Mouse (Mus musculus): Measurements from ENCODE around the gene Klhl9. TPM values are rescaled to one million over a fixed set of nuclear protein-coding genes. Genes with fewer than 3 reads are reported as not detected.
A peak's percentile ranks its signal among the peaks of the same experiment; 100 is the strongest.

Gene Klhl9
- polyA plus RNA-seq, 1 experiment from 2014 or later, result 151 TPM

GRCm38 (mm10) chr4:88698781-88699180, 23.5 kb downstream of the Klhl9 start:
- 85% methylated on average over 5 of the region's 5 CpGs for WGBS
- DNase-seq (ENCODE audit: low spot score) (no peak), ATAC-seq (ENCODE audit: insufficient read depth, low FRiP score, low TSS enrichment) (no peak)
- no peak overlapping the region for H3K27ac ChIP-seq (ENCODE audit: low read depth, low read length)
- H3K4me2 ChIP-seq (ENCODE audit: low read depth), result no peak overlapping the region
- H3K4me3 ChIP-seq (ENCODE audit: low read depth, low read length), result no peak overlapping the region
- H3K9ac ChIP-seq (ENCODE audit: low read length), result no peak overlapping the region
- H3K27me3 ChIP-seq (ENCODE audit: control insufficient read depth, insufficient read depth, low read length), result no peaks in the 10 kb centered on the region
- H3K9me3 ChIP-seq (ENCODE audit: control insufficient read depth, low read length), result no peaks in the 10 kb centered on the region
- H3K4me1 ChIP-seq (ENCODE audit: control insufficient read depth, insufficient read depth, low read length), result no peaks in the 10 kb centered on the region
- no peaks in the 10 kb centered on the region for H3K36me3 ChIP-seq (ENCODE audit: control insufficient read depth, insufficient read depth, low read length)

DNA sequence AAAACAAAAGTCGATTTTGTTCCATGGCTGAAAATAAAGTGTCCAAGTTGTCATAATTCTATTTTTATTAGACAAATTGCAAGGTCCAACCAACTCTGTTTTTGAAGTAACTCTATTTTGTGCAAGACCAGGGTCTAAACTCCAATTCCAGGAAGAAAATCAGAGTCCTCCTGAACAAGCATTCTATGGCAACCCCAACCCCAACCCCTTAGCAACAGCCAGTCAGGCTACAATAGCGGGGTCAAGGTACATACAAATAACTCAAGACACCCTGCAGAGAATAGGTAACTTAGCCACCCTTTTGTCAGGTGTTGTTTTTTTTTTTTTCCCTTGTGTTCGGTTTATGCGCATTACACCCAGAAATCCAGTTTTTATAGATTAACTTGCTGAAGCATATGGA, 24.5 kb downstream of the Klhl9 start:
- H3K9me3 ChIP-seq (ENCODE audit: control insufficient read depth, low read length), result no peaks in the 10 kb centered on the region

GRCm38 (mm10) chr4:88697108-88697507, 25.2 kb downstream of the Klhl9 start:
- no peaks in the 10 kb centered on the region for H3K4me1 ChIP-seq (ENCODE audit: control insufficient read depth, insufficient read depth, low read length)

More for the DNA sequence above, 24.5 kb downstream of the Klhl9 start:
- Histone ChIP-seq H3K9ac (ENCODE audit: low read length) (no peak overlapping the region), H3K36me3 (ENCODE audit: control insufficient read depth, insufficient read depth, low read length) (no peaks in the 10 kb centered on the region), H3K4me2 (ENCODE audit: low read depth) (no peak overlapping the region), H3K4me3 (ENCODE audit: low read depth, low read length) (no peak overlapping the region), H3K4me1 (ENCODE audit: control insufficient read depth, insufficient read depth, low read length) (no peaks in the 10 kb centered on the region), H3K27ac (ENCODE audit: low read depth, low read length) (no peak overlapping the region), H3K27me3 (ENCODE audit: control insufficient read depth, insufficient read depth, low read length) (no peaks in the 10 kb centered on the region)
- whole genome bisulfite sequencing, result 81% methylated on average over 4 of the region's 4 CpGs
- no peak for ATAC-seq (ENCODE audit: insufficient read depth, low FRiP score, low TSS enrichment)
- DNase-seq (ENCODE audit: low spot score), result no peak

DNA sequence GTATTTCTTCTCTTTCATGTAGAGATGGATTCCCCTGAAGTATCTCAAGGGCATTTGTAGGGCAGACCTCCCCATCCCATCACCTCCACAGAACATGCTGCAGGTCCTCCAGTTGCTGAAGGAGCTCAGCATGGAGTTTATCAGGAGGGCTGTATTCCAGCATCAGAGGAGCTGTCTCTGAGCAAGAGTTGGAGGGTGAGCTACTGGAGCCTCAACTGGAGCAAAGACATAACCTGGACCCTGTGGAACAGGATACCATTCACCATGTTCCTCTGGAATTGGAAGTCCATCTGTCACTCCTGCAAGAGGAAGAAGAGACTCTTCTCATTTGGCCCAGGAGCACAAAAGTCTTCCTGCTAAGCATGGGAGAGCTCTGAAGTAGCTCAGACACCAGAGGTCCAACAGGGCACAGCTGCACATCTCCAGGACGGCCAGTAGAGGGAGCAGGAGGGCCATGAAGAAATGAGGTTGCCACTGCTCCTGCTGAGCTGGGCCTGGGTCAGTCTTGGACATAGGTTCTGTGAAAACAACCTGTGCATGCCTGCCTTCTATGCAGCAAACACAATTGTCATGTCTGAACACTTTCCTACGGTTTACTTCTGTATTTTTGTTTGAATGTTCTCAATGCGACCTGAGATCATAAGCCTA, 25.9 kb downstream of the Klhl9 start:
- Histone ChIP-seq H3K27ac (ENCODE audit: low read depth, low read length) (no peak overlapping the region), H3K9me3 (ENCODE audit: control insufficient read depth, low read length) (no peaks in the 10 kb centered on the region), H3K4me3 (ENCODE audit: low read depth, low read length) (no peak overlapping the region), H3K27me3 (ENCODE audit: control insufficient read depth, insufficient read depth, low read length) (no peaks in the 10 kb centered on the region), H3K9ac (ENCODE audit: low read length) (no peak overlapping the region), H3K4me1 (ENCODE audit: control insufficient read depth, insufficient read depth, low read length) (no peaks in the 10 kb centered on the region), H3K36me3 (ENCODE audit: control insufficient read depth, insufficient read depth, low read length) (no peaks in the 10 kb centered on the region), H3K4me2 (ENCODE audit: low read depth) (no peak overlapping the region)
- peak; percentile 76 for DNase-seq (ENCODE audit: low spot score)
- peak; percentile 71; the same call in 1 of the 2 replicates for ATAC-seq (ENCODE audit: insufficient read depth, low FRiP score, low TSS enrichment)
- WGBS, result 25% methylated on average over 3 of the region's 3 CpGs

More at GRCm38 (mm10) chr4:88697108-88697507, 25.2 kb downstream of the Klhl9 start:
- H3K4me2 ChIP-seq (ENCODE audit: low read depth), result no peak overlapping the region
- no peak for ATAC-seq (ENCODE audit: insufficient read depth, low FRiP score, low TSS enrichment)
- no peak overlapping the region for H3K9ac ChIP-seq (ENCODE audit: low read length)
- no peaks in the 10 kb centered on the region for H3K9me3 ChIP-seq (ENCODE audit: control insufficient read depth, low read length)
- no peaks in the 10 kb centered on the region for H3K36me3 ChIP-seq (ENCODE audit: control insufficient read depth, insufficient read depth, low read length)
- WGBS, result 53% methylated on average over 6 of the region's 6 CpGs
- H3K27me3 ChIP-seq (ENCODE audit: control insufficient read depth, insufficient read depth, low read length), result no peaks in the 10 kb centered on the region
- H3K4me3 ChIP-seq (ENCODE audit: low read depth, low read length), result no peak overlapping the region
- H3K27ac ChIP-seq (ENCODE audit: low read depth, low read length), result no peak overlapping the region
- no peak for DNase-seq (ENCODE audit: low spot score)

DNA sequence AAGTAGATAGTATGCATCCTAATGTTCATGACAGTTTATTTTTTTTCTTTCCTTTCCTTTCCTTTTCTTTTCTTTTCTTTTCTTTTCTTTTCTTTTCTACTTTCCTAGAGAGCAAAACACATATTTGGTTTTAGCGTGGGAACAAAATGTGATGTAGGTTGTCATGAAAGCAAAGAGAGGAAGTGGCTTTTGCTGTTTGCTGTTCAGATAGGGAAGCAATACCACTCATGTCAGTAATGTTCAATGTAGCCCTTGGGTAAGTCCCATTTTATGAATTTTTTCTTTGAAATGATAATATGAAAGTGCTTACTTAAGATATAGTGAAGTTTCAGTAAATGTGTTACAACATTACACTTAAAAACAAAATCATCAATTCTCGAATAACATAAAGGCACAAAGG, 28.9 kb downstream of the Klhl9 start:
- Histone ChIP-seq H3K27me3 (ENCODE audit: control insufficient read depth, insufficient read depth, low read length) (no peaks in the 10 kb centered on the region), H3K4me3 (ENCODE audit: low read depth, low read length) (no peak overlapping the region), H3K4me1 (ENCODE audit: control insufficient read depth, insufficient read depth, low read length) (no peaks in the 10 kb centered on the region), H3K27ac (ENCODE audit: low read depth, low read length) (no peak overlapping the region), H3K4me2 (ENCODE audit: low read depth) (no peak overlapping the region), H3K9ac (ENCODE audit: low read length) (no peak overlapping the region), H3K9me3 (ENCODE audit: control insufficient read depth, low read length) (no peaks in the 10 kb centered on the region), H3K36me3 (ENCODE audit: control insufficient read depth, insufficient read depth, low read length) (no peaks in the 10 kb centered on the region)
- no peak for DNase-seq (ENCODE audit: low spot score)
- 90% methylated on average over 2 of the region's 2 CpGs for WGBS
- no peak for ATAC-seq (ENCODE audit: insufficient read depth, low FRiP score, low TSS enrichment)

- Histone ChIP-seq H3K9me3 (ENCODE audit: control insufficient read depth, low read length) (no peaks in the 10 kb centered on the region), H3K4me3 (ENCODE audit: low read depth, low read length) (no peak overlapping the region), H3K9ac (ENCODE audit: low read length) (no peak overlapping the region), H3K27ac (ENCODE audit: low read depth, low read length) (no peak overlapping the region), H3K27me3 (ENCODE audit: control insufficient read depth, insufficient read depth, low read length) (no peaks in the 10 kb centered on the region), H3K4me2 (ENCODE audit: low read depth) (no peak overlapping the region), H3K4me1 (ENCODE audit: control insufficient read depth, insufficient read depth, low read length) (no peaks in the 10 kb centered on the region), H3K36me3 (ENCODE audit: control insufficient read depth, insufficient read depth, low read length) (no peaks in the 10 kb centered on the region)
- 86% methylated on average over 1 of the region's 1 CpGs for WGBS
- DNase-seq (ENCODE audit: low spot score) (no peak), ATAC-seq (ENCODE audit: insufficient read depth, low FRiP score, low TSS enrichment) (no peak)
Observed at GRCm38 (mm10) chr4:88692537-88692936, 29.7 kb downstream of the Klhl9 start.

GRCm38 (mm10) chr4:88691259-88691658, 31.0 kb downstream of the Klhl9 start, which contains the start of gene Ifnab:
Gene Ifnab (minus strand): TSS chr4:88691359.
- no peaks in the 10 kb centered on the region for H3K36me3 ChIP-seq (ENCODE audit: control insufficient read depth, insufficient read depth, low read length)
- DNase-seq (ENCODE audit: low spot score), result no peak
- no peak for ATAC-seq (ENCODE audit: insufficient read depth, low FRiP score, low TSS enrichment)
- H3K4me1 ChIP-seq (ENCODE audit: control insufficient read depth, insufficient read depth, low read length), result no peaks in the 10 kb centered on the region
- no peaks in the 10 kb centered on the region for H3K27me3 ChIP-seq (ENCODE audit: control insufficient read depth, insufficient read depth, low read length)
- no peak within 1 kb of the TSS for H3K4me3 ChIP-seq (ENCODE audit: low read depth, low read length)
- no peaks in the 10 kb centered on the region for H3K9me3 ChIP-seq (ENCODE audit: control insufficient read depth, low read length)
- no peak within 1 kb of the TSS for H3K27ac ChIP-seq (ENCODE audit: low read depth, low read length)
- WGBS, result 66% methylated on average over 2 of the region's 2 CpGs
- H3K4me2 ChIP-seq (ENCODE audit: low read depth), result no peak within 1 kb of the TSS
- no peak within 1 kb of the TSS for H3K9ac ChIP-seq (ENCODE audit: low read length)

GRCm38 (mm10) chr4:88683812-88684211, 38.5 kb downstream of the Klhl9 start, which contains the start of gene Ifna2:
Gene Ifna2 (minus strand): TSS chr4:88683912.
- Histone ChIP-seq H3K4me3 (ENCODE audit: low read depth, low read length) (no peak within 1 kb of the TSS), H3K9ac (ENCODE audit: low read length) (no peak within 1 kb of the TSS), H3K36me3 (ENCODE audit: control insufficient read depth, insufficient read depth, low read length) (no peaks in the 10 kb centered on the region), H3K4me1 (ENCODE audit: control insufficient read depth, insufficient read depth, low read length) (no peaks in the 10 kb centered on the region), H3K4me2 (ENCODE audit: low read depth) (no peak within 1 kb of the TSS), H3K9me3 (ENCODE audit: control insufficient read depth, low read length) (no peaks in the 10 kb centered on the region), H3K27me3 (ENCODE audit: control insufficient read depth, insufficient read depth, low read length) (no peaks in the 10 kb centered on the region), H3K27ac (ENCODE audit: low read depth, low read length) (no peak within 1 kb of the TSS)
- no peak for DNase-seq (ENCODE audit: low spot score)
- no peak for ATAC-seq (ENCODE audit: insufficient read depth, low FRiP score, low TSS enrichment)
- WGBS, result 96% methylated on average over 1 of the region's 1 CpGs

GRCm38 (mm10) chr4:88681353-88681752, 40.9 kb downstream of the Klhl9 start:
- Histone ChIP-seq H3K4me1 (ENCODE audit: control insufficient read depth, insufficient read depth, low read length) (no peaks in the 10 kb centered on the region), H3K4me3 (ENCODE audit: low read depth, low read length) (no peak overlapping the region), H3K27ac (ENCODE audit: low read depth, low read length) (no peak overlapping the region), H3K4me2 (ENCODE audit: low read depth) (no peak overlapping the region), H3K9ac (ENCODE audit: low read length) (no peak overlapping the region), H3K9me3 (ENCODE audit: control insufficient read depth, low read length) (no peaks in the 10 kb centered on the region), H3K36me3 (ENCODE audit: control insufficient read depth, insufficient read depth, low read length) (no peaks in the 10 kb centered on the region), H3K27me3 (ENCODE audit: control insufficient read depth, insufficient read depth, low read length) (no peaks in the 10 kb centered on the region)
- WGBS, result 84% methylated on average over 3 of the region's 3 CpGs
- DNase-seq (ENCODE audit: low spot score) (no peak), ATAC-seq (ENCODE audit: insufficient read depth, low FRiP score, low TSS enrichment) (no peak)

Data from neural tube, embryonic 11.5 days (tissue).